Mouse (Mus musculus) liver, embryonic 15.5 days (tissue): ENCODE data around the gene Agap1. TPM values are rescaled to one million over a fixed set of nuclear protein-coding genes. Genes with fewer than 3 reads are reported as not detected.

Experiments used
- ATAC-seq: fragments of 200-750 bp; cut with Nextera tagmentation; 2 replicates; pipeline ENCODE4 v1.8.0; 2017; ENCODE audit warnings: moderate number of reproducible peaks, mild to moderate bottlenecking, moderate library complexity; ENCODE audit not compliant: insufficient read depth
- H3K27ac ChIP-seq: fragments of 300-500 bp; sonication (generic); replicated peaks from 2 replicates; pipeline ENCODE4 v1.5.1; 2015; ENCODE audit warnings: mild to moderate bottlenecking, inconsistent platforms
- H3K27me3 ChIP-seq: fragments of 300-500 bp; sonication (generic); 2 replicates; pipeline ENCODE4 v1.6.1; 2015; ENCODE audit warnings: mild to moderate bottlenecking, inconsistent platforms
- H3K36me3 ChIP-seq: fragments of 300-500 bp; sonication (generic); replicated peaks from 2 replicates; pipeline ENCODE4 v1.6.1; 2015; ENCODE audit warnings: moderate library complexity, mild to moderate bottlenecking, inconsistent platforms
- H3K4me1 ChIP-seq: fragments of 300-500 bp; sonication (generic); replicated peaks from 2 replicates; pipeline ENCODE4 v1.6.1; 2015; ENCODE audit warnings: inconsistent platforms
- H3K4me2 ChIP-seq: fragments of 300-500 bp; sonication (generic); 2 replicates; pipeline ENCODE4 v1.6.1; 2015; ENCODE audit warnings: moderate library complexity, mild to moderate bottlenecking, inconsistent platforms
- H3K4me3 ChIP-seq: fragments of 300-500 bp; sonication (generic); replicated peaks from 2 replicates; pipeline ENCODE4 v1.5.1; 2015; ENCODE audit warnings: mild to moderate bottlenecking, inconsistent platforms
- H3K9ac ChIP-seq: fragments of 300-500 bp; sonication (generic); 2 replicates; pipeline ENCODE4 v1.6.1; 2015; ENCODE audit warnings: moderate library complexity, mild to moderate bottlenecking, inconsistent platforms
- H3K9me3 ChIP-seq: fragments of 300-500 bp; sonication (generic); replicated peaks from 2 replicates; pipeline ENCODE4 v1.6.1; 2016; ENCODE audit warnings: inconsistent platforms
- WGBS: fragments of 180-500 bp; shearing (Covaris S2); methylation state at CpG from one replicate; pipeline ENCODE4 v1.1.7; 2015; ENCODE audit warnings: mixed read lengths; ENCODE audit not compliant: insufficient replicate concordance; 5-methylcytosine and 5-hydroxymethylcytosine counted together
- polyA plus RNA-seq: library from polyadenylated mRNA; unstranded; fragments of >200 nt; fragmentation: Nextera tagmentation; extraction: Ambion mirVana; gene quantifications from 2 replicates; pipeline ENCODE4 v1.2.1, GENCODE M21; 2015

Gene Agap1
- polyA plus RNA-seq, 1 experiment from 2014 or later = 1.3 TPM

DNA sequence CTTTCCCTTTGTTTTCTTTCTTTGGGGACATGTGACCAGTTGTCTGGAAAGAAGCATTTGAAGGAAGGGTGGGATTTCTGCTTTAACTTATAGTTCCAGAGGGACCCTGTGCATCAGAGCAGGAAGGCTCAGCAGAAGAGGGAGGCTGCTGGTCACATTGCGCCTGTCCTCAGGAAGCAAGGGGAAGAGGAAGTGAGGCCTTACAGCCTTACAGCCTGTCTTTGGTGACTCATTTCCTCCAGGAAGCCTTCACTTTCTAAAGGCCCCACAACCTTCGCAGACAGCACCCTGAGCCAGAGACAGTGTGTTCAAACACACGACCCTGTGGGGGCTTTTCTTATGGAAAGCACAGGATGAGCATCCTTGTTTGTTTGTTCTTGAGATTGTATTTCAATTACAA, 287.8 kb downstream of the Agap1 start:
- no peak for ATAC-seq
- Histone ChIP-seq H3K9ac (no peak overlapping the region), H3K27ac (no peak overlapping the region), H3K9me3 (no peaks in the 10 kb centered on the region), H3K4me2 (no peak overlapping the region), H3K4me1 (no peaks in the 10 kb centered on the region), H3K27me3 (no peaks in the 10 kb centered on the region), H3K36me3 (no peaks in the 10 kb centered on the region), H3K4me3 (no peak overlapping the region)
- 33% methylated on average over 3 of the region's 3 CpGs for WGBS

DNA sequence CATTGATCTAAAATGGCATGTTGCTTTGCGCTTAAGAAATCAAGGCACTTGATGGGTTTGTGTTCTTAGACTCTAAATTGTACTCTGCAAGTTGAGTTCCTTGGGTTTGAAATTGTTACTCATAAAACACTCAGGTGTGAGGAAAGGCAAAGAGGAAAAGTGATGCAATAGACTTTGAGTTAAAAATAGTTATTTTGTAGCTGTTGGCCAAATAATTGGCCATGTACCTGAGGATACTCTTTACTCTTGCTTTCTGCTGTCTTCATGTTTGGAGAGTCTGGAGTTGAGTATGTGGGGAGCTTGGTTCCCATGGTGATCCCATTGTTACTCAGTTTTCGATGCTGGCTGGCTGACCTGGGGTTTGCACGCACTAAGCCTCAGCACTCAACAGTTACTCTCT, 291.6 kb downstream of the Agap1 start:
- H3K4me2 ChIP-seq = no peak overlapping the region
- H3K9me3 ChIP-seq = no peaks in the 10 kb centered on the region
- no peaks in the 10 kb centered on the region for H3K27me3 ChIP-seq
- no peak overlapping the region for H3K27ac ChIP-seq
- WGBS = 68% methylated on average over 3 of the region's 3 CpGs
- no peak overlapping the region for H3K9ac ChIP-seq
- H3K4me1 ChIP-seq = no peaks in the 10 kb centered on the region
- H3K36me3 ChIP-seq = no peaks in the 10 kb centered on the region
- no peak for ATAC-seq
- H3K4me3 ChIP-seq = no peak overlapping the region

GRCm38 (mm10) chr1:89749666-89750065, 295.1 kb downstream of the Agap1 start:
- no peak for ATAC-seq
- Histone ChIP-seq H3K36me3 (no peaks in the 10 kb centered on the region), H3K9me3 (no peaks in the 10 kb centered on the region), H3K27ac (no peak overlapping the region), H3K4me1 (no peaks in the 10 kb centered on the region), H3K27me3 (no peaks in the 10 kb centered on the region), H3K4me3 (no peak overlapping the region), H3K4me2 (no peak overlapping the region), H3K9ac (no peak overlapping the region)

DNA sequence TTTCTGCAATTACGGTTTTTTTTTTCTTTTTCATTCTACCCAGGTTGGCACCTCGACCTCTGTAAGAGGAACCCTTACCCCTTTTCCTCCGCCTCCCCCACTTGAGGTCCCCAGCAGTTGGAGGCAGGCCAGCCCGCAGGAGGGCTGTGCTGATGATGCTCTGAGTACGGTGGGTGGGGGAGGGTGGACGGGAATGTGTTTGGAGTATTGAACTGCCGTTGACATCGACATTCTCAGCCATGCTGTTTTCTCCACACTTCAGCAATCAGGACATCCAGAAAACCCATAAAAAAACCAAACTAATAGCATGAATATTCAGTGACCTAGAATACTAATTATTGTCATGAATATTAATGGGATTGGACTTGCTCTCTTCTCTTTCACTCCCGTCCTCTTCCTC, 295.9 kb downstream of the Agap1 start:
- Histone ChIP-seq H3K27me3 (no peaks in the 10 kb centered on the region), H3K4me3 (no peak overlapping the region), H3K4me1 (no peaks in the 10 kb centered on the region), H3K4me2 (no peak overlapping the region), H3K27ac (no peak overlapping the region), H3K9ac (no peak overlapping the region), H3K36me3 (no peaks in the 10 kb centered on the region), H3K9me3 (no peaks in the 10 kb centered on the region)
- no peak for ATAC-seq
- WGBS = 43% methylated on average over 9 of the region's 9 CpGs

DNA sequence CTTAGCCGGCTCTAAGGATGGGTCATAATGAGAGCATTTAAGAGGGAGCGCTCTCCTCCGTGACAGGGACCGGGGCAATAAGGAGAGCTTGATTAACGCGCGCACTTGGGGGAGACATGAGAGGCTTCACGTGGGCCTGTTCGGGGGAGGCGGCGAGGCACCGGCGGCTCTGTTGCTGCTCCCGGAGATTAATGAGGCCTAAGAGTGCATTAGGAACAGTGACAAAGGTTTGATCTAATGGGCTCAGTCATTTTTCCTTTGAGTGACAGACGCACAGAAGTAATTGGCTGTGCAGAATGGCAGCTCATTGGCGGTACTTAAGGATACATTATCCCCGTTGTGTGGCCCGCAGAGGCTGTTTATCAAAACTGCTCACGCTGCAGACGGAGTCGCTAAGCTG, 296.3 kb downstream of the Agap1 start:
- Histone ChIP-seq H3K27me3 (no peaks in the 10 kb centered on the region), H3K9me3 (no peaks in the 10 kb centered on the region), H3K36me3 (no peaks in the 10 kb centered on the region), H3K4me3 (no peak overlapping the region), H3K4me2 (no peak overlapping the region), H3K9ac (no peak overlapping the region), H3K27ac (no peak overlapping the region), H3K4me1 (no peaks in the 10 kb centered on the region)
- ATAC-seq = no peak
- 59% methylated on average over 21 of the region's 21 CpGs for WGBS

GRCm38 (mm10) chr1:89751344-89751743, 296.7 kb downstream of the Agap1 start:
- ATAC-seq = no peak
- H3K4me1 ChIP-seq = no peaks in the 10 kb centered on the region
- no peak overlapping the region for H3K9ac ChIP-seq
- no peaks in the 10 kb centered on the region for H3K27me3 ChIP-seq
- no peaks in the 10 kb centered on the region for H3K36me3 ChIP-seq
- H3K4me3 ChIP-seq = no peak overlapping the region
- no peak overlapping the region for H3K4me2 ChIP-seq
- WGBS = 74% methylated on average over 11 of the region's 11 CpGs
- H3K27ac ChIP-seq = no peak overlapping the region
- H3K9me3 ChIP-seq = no peaks in the 10 kb centered on the region

- 76% methylated on average over 3 of the region's 3 CpGs for WGBS
- Histone ChIP-seq H3K27ac (no peak overlapping the region), H3K27me3 (no peaks in the 10 kb centered on the region), H3K4me1 (no peaks in the 10 kb centered on the region), H3K4me2 (no peak overlapping the region), H3K4me3 (no peak overlapping the region), H3K36me3 (no peaks in the 10 kb centered on the region), H3K9ac (no peak overlapping the region), H3K9me3 (no peaks in the 10 kb centered on the region)
- no peak for ATAC-seq
Observed at GRCm38 (mm10) chr1:89752659-89753058, 298.1 kb downstream of the Agap1 start.

DNA sequence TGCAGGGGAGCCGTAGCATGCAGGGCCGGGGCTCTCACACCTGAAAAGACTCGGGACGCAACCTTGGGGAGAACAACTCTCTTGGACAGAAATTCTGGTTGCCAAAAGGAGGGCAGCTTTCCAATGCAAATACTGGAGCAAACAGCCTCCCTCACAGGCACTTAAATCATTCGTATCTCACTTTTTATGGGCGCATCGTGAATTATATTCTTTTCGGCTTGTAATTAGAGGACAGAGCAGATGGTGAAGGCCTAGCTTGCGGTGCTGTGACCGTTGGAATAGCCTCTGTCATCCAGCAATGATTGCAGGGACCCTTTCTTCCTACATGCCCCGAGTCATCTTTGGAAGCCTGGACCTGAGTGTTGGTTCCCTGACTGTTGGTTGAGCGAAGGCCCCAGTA, 300.8 kb downstream of the Agap1 start:
- ATAC-seq = no peak
- WGBS = 66% methylated on average over 12 of the region's 12 CpGs
- Histone ChIP-seq H3K4me3 (no peak overlapping the region), H3K36me3 (no peaks in the 10 kb centered on the region), H3K4me1 (no peaks in the 10 kb centered on the region), H3K27me3 (no peaks in the 10 kb centered on the region), H3K9ac (no peak overlapping the region), H3K4me2 (no peak overlapping the region), H3K27ac (no peak overlapping the region), H3K9me3 (no peaks in the 10 kb centered on the region)

DNA sequence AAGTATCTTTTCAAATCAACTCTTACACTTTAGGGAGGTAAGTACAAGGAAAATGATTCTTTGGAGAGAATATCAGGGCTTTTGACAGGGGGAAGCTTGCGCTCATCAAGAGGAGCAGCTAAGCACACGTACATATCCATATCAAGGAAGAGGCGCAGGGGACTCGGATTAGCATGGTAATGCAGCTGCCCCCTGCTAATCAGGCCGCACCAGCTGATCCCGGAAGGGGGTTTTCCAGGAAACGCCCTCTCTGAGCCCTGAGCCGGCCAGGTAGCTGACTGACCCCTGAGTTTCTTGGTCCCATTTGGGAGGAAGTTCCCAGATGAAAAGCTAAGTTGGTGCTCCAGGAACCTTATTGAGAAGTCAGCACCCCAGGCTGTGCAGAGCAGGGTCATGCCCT, 301.8 kb downstream of the Agap1 start:
- Histone ChIP-seq H3K27me3 (no peaks in the 10 kb centered on the region), H3K36me3 (no peaks in the 10 kb centered on the region), H3K4me1 (no peaks in the 10 kb centered on the region), H3K4me3 (no peak overlapping the region), H3K9me3 (no peaks in the 10 kb centered on the region), H3K27ac (no peak overlapping the region), H3K4me2 (no peak overlapping the region), H3K9ac (no peak overlapping the region)
- no peak for ATAC-seq
- 60% methylated on average over 8 of the region's 8 CpGs for WGBS

- no peaks in the 10 kb centered on the region for H3K36me3 ChIP-seq
- H3K4me1 ChIP-seq = no peaks in the 10 kb centered on the region
- no peak overlapping the region for H3K4me3 ChIP-seq
- ATAC-seq = no peak
- no peak overlapping the region for H3K4me2 ChIP-seq
- WGBS = 42% methylated on average over 3 of the region's 3 CpGs
- no peak overlapping the region for H3K9ac ChIP-seq
- no peak overlapping the region for H3K27ac ChIP-seq
- no peaks in the 10 kb centered on the region for H3K9me3 ChIP-seq
- no peaks in the 10 kb centered on the region for H3K27me3 ChIP-seq
Observed at GRCm38 (mm10) chr1:89757545-89757944, 302.9 kb downstream of the Agap1 start.

DNA sequence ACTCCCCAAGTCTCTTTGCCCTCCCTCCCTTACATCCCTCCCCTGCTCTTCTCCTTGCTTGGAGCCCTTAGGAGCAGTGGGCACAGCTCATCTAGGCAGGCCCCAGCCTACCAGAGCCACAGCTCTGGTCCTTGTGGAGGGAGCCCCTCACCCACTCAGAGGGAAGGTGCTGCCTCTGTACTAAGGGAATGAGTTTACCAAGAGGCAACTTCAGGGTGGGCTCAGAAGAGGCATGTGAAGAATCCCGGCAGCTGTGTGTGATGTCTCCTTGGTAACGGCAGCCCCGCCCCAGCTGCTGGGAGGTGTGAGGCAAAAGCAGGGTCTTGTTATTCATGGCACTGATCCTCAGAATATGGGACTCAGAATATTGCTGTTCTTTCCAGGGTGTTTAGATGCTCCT, 309.3 kb downstream of the Agap1 start:
- no peaks in the 10 kb centered on the region for H3K9me3 ChIP-seq
- H3K27ac ChIP-seq = no peak overlapping the region
- no peak overlapping the region for H3K4me2 ChIP-seq
- no peaks in the 10 kb centered on the region for H3K4me1 ChIP-seq
- no peaks in the 10 kb centered on the region for H3K27me3 ChIP-seq
- H3K4me3 ChIP-seq = no peak overlapping the region
- H3K36me3 ChIP-seq = no peaks in the 10 kb centered on the region
- WGBS = 61% methylated on average over 3 of the region's 3 CpGs
- H3K9ac ChIP-seq = no peak overlapping the region
- no peak for ATAC-seq

DNA sequence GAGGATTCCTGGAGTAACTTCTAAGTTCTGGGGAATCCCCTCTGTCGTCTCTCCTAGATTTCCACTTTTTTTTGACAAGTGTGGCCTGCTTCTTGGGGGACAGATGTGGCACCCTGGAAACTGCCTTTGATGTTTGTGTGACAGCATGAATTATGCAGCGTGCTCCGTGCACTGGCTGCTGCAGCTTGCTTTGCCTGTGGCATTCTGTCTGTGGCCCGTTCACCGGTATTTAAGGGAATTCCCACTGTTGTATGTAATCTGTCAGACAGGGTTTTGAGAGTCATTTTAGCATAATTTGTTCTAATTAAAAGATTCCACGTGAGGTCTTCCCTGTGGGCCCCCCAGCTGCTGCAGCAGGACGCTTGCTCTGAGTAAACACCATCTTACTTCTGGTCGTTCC, 312.3 kb downstream of the Agap1 start:
- no peaks in the 10 kb centered on the region for H3K4me1 ChIP-seq
- no peak overlapping the region for H3K27ac ChIP-seq
- no peaks in the 10 kb centered on the region for H3K27me3 ChIP-seq
- H3K36me3 ChIP-seq = no peaks in the 10 kb centered on the region
- no peak for ATAC-seq
- H3K4me3 ChIP-seq = no peak overlapping the region
- 68% methylated on average over 8 of the region's 8 CpGs for WGBS
- no peak overlapping the region for H3K4me2 ChIP-seq
- H3K9me3 ChIP-seq = no peaks in the 10 kb centered on the region
- H3K9ac ChIP-seq = no peak overlapping the region
